Comparison of ENCODE assay signal across 8 mouse cellular contexts in the genomic region with DNA sequence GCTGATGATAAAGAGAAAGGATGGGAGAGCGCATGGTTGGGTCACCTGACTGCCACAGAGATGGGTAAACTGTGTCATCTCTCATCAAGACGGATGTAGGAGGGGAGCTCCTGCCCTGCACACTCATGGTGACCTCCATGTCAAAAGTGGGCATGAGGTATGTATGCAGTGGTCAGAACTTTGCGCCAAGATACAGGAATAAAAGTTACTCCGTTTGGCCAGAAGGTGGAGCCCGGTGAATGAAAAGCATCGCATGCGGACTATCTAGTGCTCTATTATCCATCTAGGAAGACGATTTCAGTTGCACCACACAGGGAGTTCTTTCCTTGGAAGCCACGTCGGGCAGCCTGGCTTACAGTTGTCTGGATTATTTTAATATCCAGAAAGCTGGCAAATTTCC. TPM values are rescaled to one million over a fixed set of nuclear protein-coding genes. Genes with fewer than 3 reads are reported as not detected.
A peak's percentile ranks its signal among the peaks of the same experiment; 100 is the strongest.
DNase-seq lines count a peak whose midpoint lies in the region; ATAC-seq and TF ChIP-seq lines count a peak whose summit lies in the region.

No protein-coding gene starts in this region.

- TF ChIP-seq CTCF in hindbrain, postnatal 0 days (IDR thresholded peaks at IDR 0.05; ENCODE audit: low read depth), result peak; percentile 84

- WGBS in hindbrain, embryonic 10.5 days, result 13% methylated on average over 10 of the region's 10 CpGs
- WGBS in hindbrain, embryonic 13.5 days, result 14% methylated on average over 10 of the region's 10 CpGs
- 13% methylated on average over 10 of the region's 10 CpGs for WGBS in hindbrain, postnatal 0 days
- 9% methylated on average over 10 of the region's 10 CpGs for WGBS in midbrain, embryonic 13.5 days

- H3K4me3 ChIP-seq in hindbrain, embryonic 10.5 days, result no peak overlapping the region
- H3K4me3 ChIP-seq in hindbrain, embryonic 13.5 days, result no peak overlapping the region
- H3K4me3 ChIP-seq in hindbrain, postnatal 0 days (ENCODE audit: low read length), result no peak overlapping the region
- no peak overlapping the region for H3K4me3 ChIP-seq in midbrain, embryonic 13.5 days (replicated peaks)

- H3K27me3 ChIP-seq in hindbrain, embryonic 10.5 days (ENCODE audit: insufficient read depth, poor library complexity, severe bottlenecking), result no peaks in the 10 kb centered on the region
- H3K27me3 ChIP-seq in hindbrain, embryonic 13.5 days, result 0 out of 2 replicates have a peak, but pooled peaks cover 3% of the 10 kb centered on the region
- no peaks in the 10 kb centered on the region for H3K27me3 ChIP-seq in hindbrain, postnatal 0 days (ENCODE audit: insufficient read depth, low read length)
- H3K27me3 ChIP-seq in midbrain, embryonic 13.5 days, result no peaks in the 10 kb centered on the region

- no peaks in the 10 kb centered on the region for H3K36me3 ChIP-seq in hindbrain, embryonic 10.5 days
- H3K36me3 ChIP-seq in hindbrain, embryonic 13.5 days, result no peaks in the 10 kb centered on the region
- no peaks in the 10 kb centered on the region for H3K36me3 ChIP-seq in hindbrain, postnatal 0 days (ENCODE audit: insufficient read depth, low read length)
- H3K36me3 ChIP-seq in midbrain, embryonic 13.5 days, result no peaks in the 10 kb centered on the region

- peak; percentile 53 for DNase-seq in hindbrain, embryonic 10.5 days (ENCODE audit: low spot score)
- DNase-seq in NIH3T3 (ENCODE audit: low read depth), result peak; percentile 63
- peak; percentile 82 for DNase-seq in hindbrain, postnatal 0 days (ENCODE audit: low spot score)
- peak; percentile 4 to 9 for DNase-seq in left cerebral cortex, adult 8-10 months (ENCODE audit: low spot score in 2 of 2)
- no peak for DNase-seq in c-Kit-positive CD71-positive TER-119-positive erythroid progenitor cells, embryonic 14.5 days (ENCODE audit: low spot score)

- no peaks in the 10 kb centered on the region for H3K9me3 ChIP-seq in hindbrain, embryonic 10.5 days
- no peaks in the 10 kb centered on the region for H3K9me3 ChIP-seq in hindbrain, embryonic 13.5 days
- no peaks in the 10 kb centered on the region for H3K9me3 ChIP-seq in hindbrain, postnatal 0 days (ENCODE audit: low read length)
- H3K9me3 ChIP-seq in midbrain, embryonic 13.5 days, result no peaks in the 10 kb centered on the region

- H3K9ac ChIP-seq in hindbrain, embryonic 13.5 days, result no peak overlapping the region
- no peak overlapping the region for H3K9ac ChIP-seq in hindbrain, postnatal 0 days (replicated peaks; ENCODE audit: low read length)
- no peak overlapping the region for H3K9ac ChIP-seq in midbrain, embryonic 13.5 days (replicated peaks)

- H3K27ac ChIP-seq in hindbrain, embryonic 10.5 days, result no peak overlapping the region
- no peak overlapping the region for H3K27ac ChIP-seq in hindbrain, embryonic 13.5 days
- H3K27ac ChIP-seq in hindbrain, postnatal 0 days, result no peak overlapping the region
- H3K27ac ChIP-seq in midbrain, embryonic 13.5 days, result no peak overlapping the region

- ATAC-seq in hindbrain, embryonic 13.5 days (ENCODE audit: low FRiP score), result no peak
- ATAC-seq in common myeloid progenitor, adult 5-6 weeks (replicated peaks; ENCODE audit: low read depth, poor library complexity, severe bottlenecking), result peak; percentile 69
- ATAC-seq in hindbrain, postnatal 0 days, result peak; percentile 67; the same call in 1 of the 2 replicates
- ATAC-seq in midbrain, embryonic 13.5 days, result peak; percentile 45; the same call in 1 of the 2 replicates

- H3K4me1 ChIP-seq in hindbrain, embryonic 10.5 days (replicated peaks), result no peaks in the 10 kb centered on the region
- no peaks in the 10 kb centered on the region for H3K4me1 ChIP-seq in hindbrain, embryonic 13.5 days (replicated peaks)
- no peaks in the 10 kb centered on the region for H3K4me1 ChIP-seq in hindbrain, postnatal 0 days (ENCODE audit: insufficient read depth, low read length)
- H3K4me1 ChIP-seq in midbrain, embryonic 13.5 days (replicated peaks), result no peaks in the 10 kb centered on the region

- H3K4me2 ChIP-seq in hindbrain, embryonic 13.5 days, result no peak overlapping the region
- no peak overlapping the region for H3K4me2 ChIP-seq in hindbrain, postnatal 0 days (ENCODE audit: low read depth, low read length)
- H3K4me2 ChIP-seq in midbrain, embryonic 13.5 days (replicated peaks), result no peak overlapping the region

RNA-seq across cellular contexts. Expression of a gene that starts 22.0 kb away (rescaled TPM):
- 0.22 and 0.29 TPM in 2 replicates for polyA plus RNA-seq in hindbrain, embryonic 10.5 days (2016; fragmentation: Nextera tagmentation; extraction: Ambion mirVana)
- 0.16 TPM in 2 replicates for polyA plus RNA-seq in hindbrain, embryonic 13.5 days (2015; fragmentation: Nextera tagmentation; extraction: Ambion mirVana)
- total RNA-seq in common myeloid progenitor, adult 5-6 weeks (2017), result 0.32 TPM in 1 of 2 replicates, not detected in the other
- 0.65 and 3.1 TPM in 2 replicates for total RNA-seq in hindbrain, postnatal 0 days (2014; rRNA removed)
- 0.25 and 0.37 TPM in 2 replicates for polyA plus RNA-seq in hindbrain, postnatal 0 days (2015; fragmentation: Nextera tagmentation; extraction: Ambion mirVana)
- under 1 TPM in 2 of 4 experiments, not detected in 2; 0.34 to 0.81 TPM for total RNA-seq in left cerebral cortex, adult 8-10 months (2022)
- 0.32 and 0.40 TPM in 2 replicates for polyA plus RNA-seq in midbrain, embryonic 13.5 days (2015; fragmentation: Nextera tagmentation; extraction: Ambion mirVana)

RNA-seq across cellular contexts. Expression of a gene that starts 52.8 kb away (rescaled TPM):
- 15.8 and 22.3 TPM in 2 replicates for polyA plus RNA-seq in hindbrain, embryonic 10.5 days (2016; fragmentation: Nextera tagmentation; extraction: Ambion mirVana)
- polyA plus RNA-seq in hindbrain, embryonic 13.5 days (2015; fragmentation: Nextera tagmentation; extraction: Ambion mirVana), result 19.3 and 21.4 TPM in 2 replicates
- 42.0 and 48.6 TPM in 2 replicates for total RNA-seq in common myeloid progenitor, adult 5-6 weeks (2017)
- total RNA-seq in hindbrain, postnatal 0 days (2014; rRNA removed), result 44.5 and 53.7 TPM in 2 replicates
- 14.2 and 15.2 TPM in 2 replicates for polyA plus RNA-seq in hindbrain, postnatal 0 days (2015; fragmentation: Nextera tagmentation; extraction: Ambion mirVana)
- total RNA-seq in left cerebral cortex, adult 8-10 months (2022), result 10 to 100 TPM; 60.9 to 76.9 (median 70.3) TPM
- polyA plus RNA-seq in midbrain, embryonic 13.5 days (2015; fragmentation: Nextera tagmentation; extraction: Ambion mirVana), result 18.9 and 19.2 TPM in 2 replicates
